Mouse (Mus musculus) cerebellum, postnatal 4 days (tissue): ENCODE data around the gene Obox2.
"Not testable (repeated sequence)": the region's sequence is repeated elsewhere in the genome, so short reads cannot be mapped to it uniquely, and the experiment has no call there.

ENCODE experiments used
- DNase-seq, 2 experiments: peaks; one replicate each; pipeline ENCODE4 v3.0.0; 2022; ENCODE audit warnings: low spot score in 2 of 2, mixed read lengths in 1 of 2

The Obox2 gene

DNA sequence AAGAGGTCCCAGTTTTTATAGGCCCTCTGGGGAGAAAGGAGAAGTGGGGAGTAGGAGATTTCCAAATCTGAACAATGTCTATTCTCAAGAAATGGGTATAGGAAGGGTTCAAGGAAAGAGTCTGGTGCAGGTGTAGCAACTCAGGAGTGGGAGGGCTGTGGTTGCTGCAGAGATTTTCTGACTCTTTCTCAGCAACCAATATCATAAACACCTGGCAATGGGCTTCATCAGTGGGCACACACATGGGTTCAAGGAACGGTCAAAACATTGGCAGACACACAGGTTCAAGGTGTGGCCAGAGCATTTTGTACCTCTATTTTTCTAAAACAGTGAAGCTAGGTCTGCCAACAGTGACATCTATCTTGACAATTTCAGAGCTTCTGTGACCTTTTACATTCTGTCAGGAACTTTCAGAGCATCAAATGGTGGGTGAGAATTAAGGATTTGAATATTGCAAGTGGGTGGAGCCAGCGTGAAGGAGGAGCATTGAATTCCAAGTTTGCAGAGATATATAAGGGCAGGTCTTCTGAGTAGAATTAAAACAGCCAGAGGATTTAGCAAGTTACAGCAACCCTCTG is at the start of gene Obox2, which contains the start of gene Obox1:
Obox2 (plus strand) TSS at position 301 of the 578 bp plus-strand sequence.
Obox1 (plus strand) TSS at position 528 of the 578 bp plus-strand sequence.
- not testable (repeated sequence) for DNase-seq

DNA sequence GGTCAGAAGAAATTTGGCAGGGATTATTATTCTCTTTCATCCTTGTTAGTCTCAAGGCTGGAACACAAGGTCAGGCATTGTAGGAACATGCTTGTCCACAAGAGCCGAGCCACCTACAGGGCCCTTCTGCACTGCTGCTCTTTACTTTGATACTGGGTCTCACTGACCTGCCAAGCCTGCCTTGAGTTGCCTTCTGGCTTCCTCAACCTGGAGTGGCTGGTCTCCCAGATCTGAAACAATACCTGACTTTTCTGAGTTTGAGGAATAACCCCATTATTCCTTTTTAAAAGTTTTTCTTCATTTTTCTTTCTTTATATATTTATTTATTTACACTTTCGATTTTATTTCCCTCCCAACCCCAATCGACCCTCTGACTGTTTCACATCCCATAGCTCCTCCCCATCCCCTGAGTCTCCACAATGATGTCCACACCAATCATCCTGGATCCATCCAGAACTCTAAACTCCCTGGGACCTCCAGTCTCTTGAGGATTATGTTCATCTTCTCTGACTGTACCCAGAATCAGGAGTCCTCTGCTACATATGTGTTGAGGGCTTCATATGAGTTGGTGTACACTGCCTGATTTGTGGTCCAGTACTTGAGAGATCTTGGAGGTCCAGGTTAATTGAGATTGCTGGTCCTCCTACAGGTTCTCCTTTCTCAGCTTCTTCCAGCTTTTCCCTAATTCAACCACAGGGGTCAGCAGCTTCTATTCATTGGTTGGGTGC is 10.8 kb downstream of the Obox2 start:
- not testable (repeated sequence) for DNase-seq

- DNase-seq, result not testable (repeated sequence)
Measured at GRCm38 (mm10) chr7:15406816-15407215, 18.3 kb downstream of the Obox2 start.

DNA sequence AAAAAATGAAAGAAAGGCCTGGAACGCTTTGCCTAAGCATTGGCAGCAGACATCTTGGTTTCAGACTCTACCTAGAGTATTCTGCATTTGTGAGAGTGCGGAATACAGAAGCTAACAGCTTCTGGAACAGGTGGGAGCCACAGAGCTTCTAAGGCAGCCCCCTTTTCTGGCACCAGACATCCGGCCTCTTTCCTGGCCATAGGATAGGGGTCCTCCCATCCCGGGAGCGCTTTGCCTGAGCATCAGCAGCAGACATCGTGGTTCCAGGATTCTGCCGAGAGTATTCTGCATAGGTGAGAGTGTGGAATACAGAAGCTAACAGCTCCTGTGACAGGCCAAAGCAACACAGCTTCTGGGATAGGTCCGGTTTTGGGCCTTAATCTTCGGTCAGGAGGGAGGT is 29.5 kb downstream of the Obox2 start:
- DNase-seq, result not testable (repeated sequence)

- DNase-seq, result not testable (repeated sequence)
Measured at GRCm38 (mm10) chr7:15425537-15425936, 37.0 kb downstream of the Obox2 start.
